9 mouse cellular contexts compared by ENCODE assay signal in the genomic region with DNA sequence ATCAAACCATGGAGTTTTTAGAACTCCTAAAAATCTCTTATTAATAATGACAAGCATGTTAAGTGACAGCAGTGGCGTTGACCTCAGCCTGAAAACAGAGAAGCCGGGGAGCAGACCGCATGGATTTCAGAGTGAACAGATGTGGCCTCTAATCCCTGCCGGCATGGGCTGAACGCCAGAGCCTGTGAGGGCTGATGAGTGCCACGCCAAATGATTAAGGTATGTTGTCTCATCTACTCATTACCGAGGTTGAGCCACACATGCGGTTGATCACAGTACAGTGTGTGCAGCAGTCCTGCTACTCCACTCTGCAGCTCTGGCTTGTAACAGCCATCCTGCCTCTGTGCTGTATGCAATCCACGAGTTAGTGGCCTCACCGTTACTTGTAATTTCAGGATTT.
DNase-seq lines count a peak whose midpoint lies in the region; ATAC-seq and TF ChIP-seq lines count a peak whose summit lies in the region.
"Had no signal": no experiment of that assay in that cellular context is flagged by ENCODE, and none has a peak within 500 bp of the region (broad histone marks: within the 10 kb centered on the region; RNA-seq: fewer than 3 reads in every experiment).

No protein-coding gene starts in this region.

- no peak overlapping the region for H3K27ac ChIP-seq in hindbrain, embryonic 14.5 days
- no peak overlapping the region for H3K27ac ChIP-seq in hindbrain, embryonic 13.5 days
- H3K27ac ChIP-seq: heart, embryonic 15.5 days had no signal

- intact Hi-C loops in gastrocnemius, postnatal 14 days (cut with DNase I; ENCODE audit: low total_unique reads) = no loop called here

- H3K9me3 ChIP-seq in hindbrain, embryonic 14.5 days (ENCODE audit: control insufficient read depth, low read length) = no peaks in the 10 kb centered on the region
- no peaks in the 10 kb centered on the region for H3K9me3 ChIP-seq in hindbrain, embryonic 13.5 days
- H3K9me3 ChIP-seq: heart, embryonic 15.5 days had no signal

- no peak for TF ChIP-seq POLR2A in myocyte (IDR thresholded peaks at IDR 0.05; ENCODE audit: insufficient read length, low read depth)

- no peaks in the 10 kb centered on the region for H3K4me1 ChIP-seq in hindbrain, embryonic 14.5 days (replicated peaks; ENCODE audit: control insufficient read depth, insufficient read depth, low read length)
- no peaks in the 10 kb centered on the region for H3K4me1 ChIP-seq in hindbrain, embryonic 13.5 days (replicated peaks)
- H3K4me1 ChIP-seq: heart, embryonic 15.5 days had no signal

- no peak overlapping the region for H3ac ChIP-seq in myocyte (ENCODE audit: control insufficient read depth, insufficient read length)

- H3K27me3 ChIP-seq in hindbrain, embryonic 14.5 days (ENCODE audit: control insufficient read depth, insufficient read depth, low read length) = no peaks in the 10 kb centered on the region
- no peaks in the 10 kb centered on the region for H3K27me3 ChIP-seq in hindbrain, embryonic 13.5 days
- H3K27me3 ChIP-seq in myocyte (ENCODE audit: control insufficient read depth, insufficient read depth, insufficient read length) = no peaks in the 10 kb centered on the region
- H3K27me3 ChIP-seq: heart, embryonic 15.5 days had no signal

- DNase-seq in hindbrain, embryonic 14.5 days (ENCODE audit: low spot score) = peak; percentile 36
- peak; percentile 71 to 83 for DNase-seq in cerebellum, postnatal 10 days
- peak; percentile 14 for DNase-seq in gastrocnemius, postnatal 14 days
- DNase-seq in layer of hippocampus, adult 18-20 months (ENCODE audit: low spot score in 2 of 2) = no peak
- DNase-seq in spleen, postnatal 36 days (ENCODE audit: low spot score in 2 of 2) = no peak
- DNase-seq: adrenal gland, adult 8-10 months had no signal

- ATAC-seq in hindbrain, embryonic 14.5 days (ENCODE audit: low FRiP score) = peak; percentile 73; the same call in 1 of the 2 replicates
- ATAC-seq in hindbrain, embryonic 13.5 days (ENCODE audit: low FRiP score) = no peak

- H3K4me3 ChIP-seq in hindbrain, embryonic 14.5 days (replicated peaks; ENCODE audit: low read length) = no peak overlapping the region
- H3K4me3 ChIP-seq in hindbrain, embryonic 13.5 days = no peak overlapping the region
- no peak overlapping the region for H3K4me3 ChIP-seq in myocyte
- H3K4me3 ChIP-seq: heart, embryonic 15.5 days had no signal

- no peak overlapping the region for H3K9ac ChIP-seq in hindbrain, embryonic 14.5 days
- no peak overlapping the region for H3K9ac ChIP-seq in hindbrain, embryonic 13.5 days
- H3K9ac ChIP-seq: heart, embryonic 15.5 days had no signal

- no peaks in the 10 kb centered on the region for H3K79me2 ChIP-seq in myocyte (ENCODE audit: control insufficient read depth, insufficient read depth)

- H3K36me3 ChIP-seq in hindbrain, embryonic 14.5 days (replicated peaks; ENCODE audit: control insufficient read depth, insufficient read depth) = no peaks in the 10 kb centered on the region
- no peaks in the 10 kb centered on the region for H3K36me3 ChIP-seq in hindbrain, embryonic 13.5 days
- no peaks in the 10 kb centered on the region for H3K36me3 ChIP-seq in myocyte (ENCODE audit: control insufficient read depth, insufficient read depth)
- H3K36me3 ChIP-seq: heart, embryonic 15.5 days had no signal

- 61% methylated on average over 10 of the region's 10 CpGs for WGBS in hindbrain, embryonic 14.5 days
- WGBS in hindbrain, embryonic 13.5 days = 68% methylated on average over 10 of the region's 10 CpGs

- no peak overlapping the region for H3K4me2 ChIP-seq in hindbrain, embryonic 14.5 days (replicated peaks)
- H3K4me2 ChIP-seq in hindbrain, embryonic 13.5 days = no peak overlapping the region
- H3K4me2 ChIP-seq in myocyte (ENCODE audit: low read depth) = no peak overlapping the region
- H3K4me2 ChIP-seq: heart, embryonic 15.5 days had no signal

TF ChIP-seq in myocyte, 11 proteins besides CTCF, POLR2A, EP300 and RAD21:
- TF ChIP-seq REST (IDR thresholded peaks at IDR 0.05; ENCODE audit: insufficient read depth, insufficient read length) (no peak), TCF12 (IDR thresholded peaks at IDR 0.05; ENCODE audit: insufficient read depth, poor library complexity, severe bottlenecking) (peak; percentile 11), POLR2AphosphoS2 (IDR thresholded peaks at IDR 0.05; ENCODE audit: insufficient read length, low read depth) (no peak), USF1 (IDR thresholded peaks at IDR 0.05; ENCODE audit: low read depth) (no peak), MYOG (IDR thresholded peaks at IDR 0.05; ENCODE audit: control insufficient read depth in 1 of 3, insufficient read depth in 1 of 3, insufficient read length in 2 of 3, low read depth in 2 of 3) (no peak), SRF (IDR thresholded peaks at IDR 0.05; ENCODE audit: control insufficient read depth, insufficient read length, low read depth) (no peak), MYOD1 (IDR thresholded peaks at IDR 0.05; ENCODE audit: control insufficient read depth in 1 of 3, insufficient read length in 2 of 3, low read depth in 2 of 3) (peak in 1 of 3 experiments; percentile 53), MAX (IDR thresholded peaks at IDR 0.05; ENCODE audit: low read depth) (no peak), E2F4 (IDR thresholded peaks at IDR 0.05; ENCODE audit: insufficient read depth) (no peak)

Comparison
In these comparisons a context has a peak if more than half of its experiments do, and no peak if none do; other contexts are left out.
1. DNase-seq: peak in hindbrain, embryonic 14.5 days (single experiment), cerebellum, postnatal 10 days (2 of 2) and gastrocnemius, postnatal 14 days (single experiment); none in layer of hippocampus, adult 18-20 months (0 of 2) and spleen, postnatal 36 days (0 of 2).